Mouse (Mus musculus): ENCODE results near the gene Adad2.

Gene Adad2

GRCm38 (mm10) chr8:119612471-119612870 lies at the start of gene Adad2:
TSS of gene Adad2 (plus strand) at chr8:119612747.
- no peak for DNase-seq (ENCODE audit: low read depth, low spot score)

DNA sequence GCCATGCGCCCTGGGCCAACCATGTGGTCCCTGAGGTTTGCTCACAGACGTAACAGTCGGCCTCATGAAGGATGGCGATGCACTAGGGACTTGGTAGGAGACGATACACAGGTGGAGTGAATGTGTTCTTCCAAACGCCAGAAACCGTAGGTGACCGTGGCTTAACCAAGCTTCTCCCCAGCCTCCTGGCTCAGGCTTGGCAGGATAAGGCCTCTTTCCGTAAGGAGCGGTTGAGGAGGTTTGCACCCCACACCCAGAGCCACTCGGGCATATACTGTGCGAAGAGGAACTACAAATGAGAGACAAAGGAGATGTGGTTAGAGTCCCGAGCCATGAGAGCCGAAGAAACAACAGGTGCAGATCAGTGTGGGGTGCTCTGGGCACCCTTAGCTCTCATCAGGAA lies 48.7 kb upstream of the Adad2 start:
- no peak for DNase-seq (ENCODE audit: low read depth, low spot score)

GRCm38 (mm10) chr8:119566367-119566766 lies 46.2 kb upstream of the Adad2 start:
- no peak for DNase-seq (ENCODE audit: low read depth, low spot score)

- no peak for DNase-seq (ENCODE audit: low read depth, low spot score)
Measured at GRCm38 (mm10) chr8:119568251-119568650, 44.3 kb upstream of the Adad2 start.

DNA sequence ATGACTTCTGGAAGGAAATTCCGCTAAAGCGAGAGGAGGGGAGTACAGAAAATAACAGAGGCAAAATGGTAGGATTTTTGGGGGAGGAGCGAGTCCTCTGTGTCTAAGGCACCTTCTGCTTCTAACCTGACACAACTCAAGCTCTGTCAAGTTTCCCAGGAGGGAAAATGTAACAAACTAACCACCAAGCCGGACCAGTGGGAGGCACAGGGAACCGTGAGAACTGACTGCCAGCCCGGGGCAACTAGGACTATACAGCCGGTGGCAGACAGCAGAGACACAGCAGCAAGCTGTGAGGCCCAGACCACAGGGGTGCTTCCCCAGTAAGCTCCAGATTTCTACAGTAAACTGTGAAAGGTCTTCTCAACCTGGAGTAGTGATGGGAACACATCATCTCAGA lies 43.6 kb upstream of the Adad2 start:
- no peak for DNase-seq (ENCODE audit: low read depth, low spot score)

GRCm38 (mm10) chr8:119569881-119570280 lies 42.7 kb upstream of the Adad2 start:
- DNase-seq (ENCODE audit: low read depth, low spot score): no peak

DNA sequence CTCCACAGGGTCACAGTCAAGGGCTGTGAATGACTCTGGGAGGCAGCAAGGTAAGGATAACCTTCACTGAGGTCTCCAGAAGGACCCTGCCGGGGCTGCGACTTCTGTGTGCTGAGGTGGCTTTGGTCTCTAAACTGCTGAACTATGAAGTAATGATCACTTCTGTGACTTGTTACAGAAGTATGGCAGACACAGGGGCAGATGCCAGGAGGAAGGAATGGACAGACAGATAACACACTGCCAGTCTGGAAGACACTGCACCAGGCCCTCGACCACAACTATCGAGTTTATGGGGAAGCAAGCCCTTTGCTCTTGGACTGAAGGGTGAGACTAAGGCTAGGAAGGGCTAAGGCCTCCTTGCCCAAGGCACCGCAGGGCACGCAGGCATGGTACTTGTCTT lies 41.4 kb upstream of the Adad2 start:
- DNase-seq (ENCODE audit: low read depth, low spot score): no peak

DNA sequence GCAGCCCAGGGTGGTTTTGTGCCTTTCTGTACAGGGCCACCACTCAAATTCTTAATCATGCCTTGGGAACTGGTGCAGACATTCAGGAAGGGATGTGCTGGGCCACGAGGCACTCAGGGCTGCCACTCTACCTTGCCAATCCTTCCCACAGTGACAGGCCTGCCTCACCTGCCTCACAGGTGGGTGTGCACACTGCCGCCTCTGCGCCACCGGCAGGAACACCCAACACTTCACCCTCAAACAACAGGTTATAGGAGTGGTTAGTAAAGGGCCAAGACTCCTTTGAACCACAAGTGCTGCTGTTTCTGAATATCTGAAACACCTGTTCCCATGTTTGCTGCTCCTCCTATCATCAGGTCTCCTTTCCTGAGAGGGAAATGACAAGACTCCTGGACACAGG lies 40.1 kb upstream of the Adad2 start:
- no peak for DNase-seq (ENCODE audit: low read depth, low spot score)

GRCm38 (mm10) chr8:119574437-119575365 lies 37.8 kb upstream of the Adad2 start, which contains the start of the genes Hsdl1 and Dnaaf1:
TSS of gene Hsdl1 (minus strand) at chr8:119575183.
TSS of gene Dnaaf1 (plus strand) at chr8:119575235.
- peak; percentile 94 for DNase-seq (ENCODE audit: low read depth, low spot score)

- no peak for DNase-seq (ENCODE audit: low read depth, low spot score)
Measured at GRCm38 (mm10) chr8:119575366-119575726, 37.2 kb upstream of the Adad2 start.

DNA sequence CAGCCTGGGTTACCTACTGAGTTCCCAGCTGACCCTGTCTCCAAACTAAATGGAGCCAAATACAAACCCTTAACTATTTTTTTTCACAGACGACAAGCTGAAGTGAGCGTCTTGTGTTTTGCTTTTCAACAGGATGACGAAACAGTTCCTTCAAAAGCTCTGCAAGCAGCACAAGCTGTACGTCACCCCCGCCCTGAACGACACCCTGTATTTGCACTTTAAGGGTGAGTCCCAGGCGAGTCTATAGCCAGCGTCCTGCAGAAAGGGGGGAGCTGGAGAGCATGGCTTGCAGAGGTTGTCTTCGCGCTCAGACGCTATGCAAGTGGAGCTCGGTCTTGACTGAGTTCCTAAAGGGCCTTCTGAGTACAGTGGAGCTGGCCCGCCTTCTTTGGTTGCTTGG lies 33.5 kb upstream of the Adad2 start:
- no peak for DNase-seq (ENCODE audit: low read depth, low spot score)

GRCm38 (mm10) chr8:119580441-119581161 lies 31.9 kb upstream of the Adad2 start:
- no peak for DNase-seq (ENCODE audit: low read depth, low spot score)

DNA sequence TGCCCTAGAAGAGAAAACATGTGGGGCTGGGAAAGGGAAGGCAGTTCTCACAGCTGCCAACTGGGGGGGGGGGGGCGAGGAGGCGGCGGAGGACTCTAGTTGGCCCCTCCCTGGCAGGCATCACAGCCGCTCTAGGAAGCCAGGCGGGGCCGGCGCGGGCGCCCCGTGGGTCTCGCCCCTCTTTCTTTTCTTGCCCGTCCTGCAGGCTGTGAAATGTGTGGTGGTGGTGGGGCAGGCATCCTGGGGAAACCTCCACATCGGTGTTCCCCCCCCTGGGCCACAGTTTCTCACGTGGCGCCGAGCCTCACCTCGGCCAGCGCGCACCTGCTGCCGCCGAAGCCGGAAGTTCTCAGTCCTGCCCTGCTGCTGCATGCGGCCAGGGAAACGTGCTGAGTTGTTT lies 26.6 kb upstream of the Adad2 start:
- no peak for DNase-seq (ENCODE audit: low read depth, low spot score)

- no peak for DNase-seq (ENCODE audit: low read depth, low spot score)
Measured at GRCm38 (mm10) chr8:119588321-119588720, 24.2 kb upstream of the Adad2 start.

DNA sequence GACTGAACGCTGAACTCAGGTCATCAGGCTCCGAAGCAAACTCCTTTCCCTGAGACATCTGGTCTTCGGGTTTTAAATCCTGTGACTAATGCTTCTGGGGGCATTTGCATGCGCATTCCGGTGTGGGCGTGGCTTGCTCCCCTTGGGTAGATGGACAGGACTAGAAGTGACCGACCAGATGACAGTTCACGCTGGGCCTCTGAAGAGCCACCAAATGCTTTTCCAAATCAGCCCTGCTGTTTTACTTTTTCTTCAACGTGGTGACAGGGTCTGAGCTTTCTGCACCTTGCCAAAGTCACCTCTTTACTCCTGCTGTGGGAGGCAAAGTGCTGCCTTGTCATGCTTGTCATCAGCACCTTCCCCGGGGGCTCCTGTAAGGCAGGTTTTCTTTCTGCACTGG lies 23.7 kb upstream of the Adad2 start:
- peak; percentile 57 for DNase-seq (ENCODE audit: low read depth, low spot score)

GRCm38 (mm10) chr8:119590348-119590747 lies 22.2 kb upstream of the Adad2 start:
- no peak for DNase-seq (ENCODE audit: low read depth, low spot score)

GRCm38 (mm10) chr8:119591456-119591855 lies 21.1 kb upstream of the Adad2 start:
- DNase-seq (ENCODE audit: low read depth, low spot score): no peak

GRCm38 (mm10) chr8:119603771-119604170 lies 8.8 kb upstream of the Adad2 start:
- DNase-seq (ENCODE audit: low read depth, low spot score): no peak

GRCm38 (mm10) chr8:119604398-119604803 lies 8.1 kb upstream of the Adad2 start:
- no peak for DNase-seq (ENCODE audit: low read depth, low spot score)

- DNase-seq (ENCODE audit: low read depth, low spot score): peak; percentile 94
Measured at GRCm38 (mm10) chr8:119604996-119605395, 7.6 kb upstream of the Adad2 start, which contains the start of gene Taf1c. TSS of gene Taf1c (minus strand) at chr8:119605222.

- DNase-seq (ENCODE audit: low read depth, low spot score): no peak
Measured at GRCm38 (mm10) chr8:119606224-119606623, 6.3 kb upstream of the Adad2 start.

- no peak for DNase-seq (ENCODE audit: low read depth, low spot score)
Measured at GRCm38 (mm10) chr8:119615096-119615495, 2.5 kb downstream of the Adad2 start.

DNA sequence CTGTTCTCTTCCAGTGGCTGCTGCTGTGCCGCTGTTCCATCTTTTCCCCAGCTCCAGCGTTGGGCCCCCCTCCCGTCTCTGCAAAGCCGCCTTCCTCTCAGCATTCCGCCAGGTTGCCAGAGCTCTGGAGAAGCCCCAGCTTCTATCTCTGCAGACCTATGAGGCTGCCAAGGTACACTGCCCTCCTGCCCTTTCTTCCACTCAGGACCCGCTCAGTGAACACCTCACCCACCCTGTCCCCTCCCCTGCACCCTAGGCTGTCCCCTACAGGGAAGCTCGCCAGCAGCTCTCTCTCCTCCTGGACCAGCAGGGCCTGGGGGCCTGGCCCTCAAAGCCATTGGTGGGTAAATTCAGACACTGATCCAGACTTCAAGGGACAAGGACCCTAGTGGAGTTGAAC lies 3.8 kb downstream of the Adad2 start:
- no peak for DNase-seq (ENCODE audit: low read depth, low spot score)

Measured in mesoderm, embryonic 11.5 days (tissue).